Mouse (Mus musculus) forebrain, embryonic 15.5 days (tissue): Measurements from ENCODE around the gene Lrrc4b. TPM values are rescaled to one million over a fixed set of nuclear protein-coding genes. Genes with fewer than 3 reads are reported as not detected.

ENCODE experiments used
- ATAC-seq: fragments of 200-750 bp; cut with Nextera tagmentation; replicated peaks from 2 replicates; pipeline ENCODE4 v1.8.0; 2017; ENCODE audit warnings: mild to moderate bottlenecking, moderate TSS enrichment, moderate library complexity
- H3K27ac ChIP-seq: fragments of 300-500 bp; sonication (generic); replicated peaks from 2 replicates; pipeline ENCODE4 v1.5.1; 2015; ENCODE audit warnings: mild to moderate bottlenecking, inconsistent platforms
- H3K27me3 ChIP-seq: fragments of 300-500 bp; sonication (generic); 2 replicates; pipeline ENCODE4 v1.6.1; 2015; ENCODE audit warnings: inconsistent platforms
- H3K36me3 ChIP-seq: fragments of 300-500 bp; sonication (generic); 2 replicates; pipeline ENCODE4 v1.6.1; 2015; ENCODE audit warnings: mild to moderate bottlenecking, inconsistent platforms
- H3K4me1 ChIP-seq: fragments of 300-500 bp; sonication (generic); 2 replicates; pipeline ENCODE4 v1.6.1; 2015; ENCODE audit warnings: inconsistent platforms
- H3K4me2 ChIP-seq: fragments of 300-500 bp; sonication (generic); replicated peaks from 2 replicates; pipeline ENCODE4 v1.6.1; 2015; ENCODE audit warnings: mild to moderate bottlenecking, inconsistent platforms
- H3K4me3 ChIP-seq: fragments of 300-500 bp; sonication (generic); 2 replicates; pipeline ENCODE4 v1.5.1; 2015; ENCODE audit warnings: mild to moderate bottlenecking, inconsistent platforms
- H3K9ac ChIP-seq: fragments of 300-500 bp; sonication (generic); replicated peaks from 2 replicates; pipeline ENCODE4 v1.6.1; 2015; ENCODE audit warnings: mild to moderate bottlenecking, inconsistent platforms
- H3K9me3 ChIP-seq: fragments of 300-500 bp; sonication (generic); 2 replicates; pipeline ENCODE4 v1.6.1; 2016; ENCODE audit warnings: inconsistent platforms
- WGBS: fragments of 180-500 bp; shearing (Covaris S2); methylation state at CpG from one replicate; pipeline ENCODE4 v1.1.7; 2015; ENCODE audit warnings: mixed read lengths; 5-methylcytosine and 5-hydroxymethylcytosine counted together
- polyA plus RNA-seq: library from polyadenylated mRNA; unstranded; fragments of >200 nt; fragmentation: Nextera tagmentation; extraction: Ambion mirVana; gene quantifications from 2 replicates; pipeline ENCODE4 v1.2.1, GENCODE M21; 2015

The Lrrc4b gene
- polyA plus RNA-seq, 1 experiment from 2014 or later: 15.7 TPM

DNA sequence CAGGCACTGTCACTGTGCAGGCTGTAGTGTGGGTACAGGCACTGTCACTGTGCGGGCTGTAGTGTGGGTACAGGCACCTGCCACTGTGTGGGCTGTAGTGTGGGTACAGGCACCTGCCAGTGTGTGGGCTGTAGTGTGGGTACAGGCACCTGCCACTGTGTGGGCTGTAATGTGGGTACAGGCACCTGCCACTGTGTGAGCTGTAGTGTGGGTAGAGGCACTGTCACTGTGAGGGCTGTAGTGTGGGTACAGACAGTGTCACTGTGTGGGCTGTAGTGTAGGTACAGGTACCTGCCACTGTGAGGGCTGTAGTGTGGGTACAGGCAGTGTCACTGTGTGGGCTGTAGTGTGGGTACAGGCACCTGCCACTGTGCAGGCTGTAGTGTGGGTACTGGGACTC lies 55.3 kb downstream of the Lrrc4b start:
- Histone ChIP-seq H3K27ac (no peak overlapping the region), H3K9me3 (no peaks in the 10 kb centered on the region), H3K27me3 (peaks cover 19% of the 10 kb centered on the region), H3K9ac (no peak overlapping the region), H3K4me3 (no peak overlapping the region), H3K4me1 (no peaks in the 10 kb centered on the region), H3K4me2 (no peak overlapping the region), H3K36me3 (peaks cover 9% of the 10 kb centered on the region)
- no peak for ATAC-seq
- 92% methylated on average over 1 of the region's 1 CpGs for WGBS

DNA sequence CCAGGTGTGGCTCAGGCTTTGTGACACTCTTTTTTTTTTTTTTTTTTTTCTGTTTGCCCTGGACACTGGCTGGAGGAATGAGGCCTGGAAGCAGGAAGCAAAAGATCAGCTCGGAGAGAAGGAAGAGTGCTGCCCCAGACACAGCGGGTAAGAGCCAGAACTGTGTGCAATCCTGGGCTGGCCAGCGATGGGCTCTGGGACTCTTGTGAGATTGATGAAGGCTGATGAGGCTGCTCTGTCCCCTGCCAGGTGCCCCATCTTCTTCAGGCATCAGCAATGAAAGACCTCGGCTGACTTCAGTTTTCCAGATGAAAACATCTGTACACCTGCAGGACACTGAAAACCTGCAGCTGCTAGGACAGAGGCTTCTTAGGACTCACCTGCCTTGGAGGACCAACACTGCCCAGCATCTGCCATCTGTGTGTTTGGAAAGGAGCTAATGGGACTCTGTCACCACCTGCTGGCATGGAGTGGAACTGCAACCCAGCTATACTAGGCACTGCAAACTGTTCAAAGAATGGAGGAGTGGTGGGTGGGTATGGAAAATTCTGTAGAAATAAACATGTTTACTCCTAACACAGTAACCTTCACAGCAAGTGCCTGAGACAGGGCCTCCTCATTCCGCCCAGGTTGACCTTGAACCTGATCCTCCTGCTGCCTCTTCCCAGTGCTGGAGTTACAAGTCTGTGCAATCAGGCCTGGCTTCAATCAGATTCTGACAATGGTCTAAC lies 56.2 kb downstream of the Lrrc4b start:
- WGBS: 42% methylated on average over 5 of the region's 5 CpGs

DNA sequence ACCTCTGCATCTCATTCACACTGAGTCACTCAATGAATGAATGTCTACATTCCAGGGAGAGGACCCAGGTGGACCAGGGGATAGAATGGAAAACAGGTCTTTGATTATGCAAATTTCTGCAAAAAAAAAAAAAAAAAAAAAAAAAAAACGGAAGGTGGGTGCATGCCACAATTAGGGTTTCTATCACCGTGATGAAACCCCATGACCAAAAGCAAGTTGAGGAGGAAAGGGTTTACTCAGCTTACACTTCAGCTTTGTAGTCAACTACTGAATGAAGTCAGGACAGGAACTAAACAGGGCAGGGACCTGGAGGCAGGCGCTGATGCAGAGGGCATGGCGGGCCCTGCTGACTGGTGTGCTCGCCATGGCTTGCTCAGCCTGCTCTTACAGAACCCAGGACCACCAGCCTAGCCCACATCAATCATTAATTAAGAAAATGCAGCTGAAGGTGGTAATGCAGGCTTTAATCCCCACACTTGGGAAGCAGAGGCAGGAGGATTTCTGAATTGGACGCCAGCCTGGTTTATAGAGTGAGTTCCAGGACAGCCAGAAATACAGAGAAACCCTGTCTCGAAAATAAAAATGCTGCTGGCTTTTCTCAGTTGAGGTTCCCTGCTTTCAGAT lies 56.9 kb downstream of the Lrrc4b start:
- no peaks in the 10 kb centered on the region for H3K9me3 ChIP-seq
- H3K27me3 ChIP-seq: peaks cover 10% of the 10 kb centered on the region
- H3K4me2 ChIP-seq: no peak overlapping the region
- H3K36me3 ChIP-seq: peaks cover 21% of the 10 kb centered on the region
- no peak overlapping the region for H3K4me3 ChIP-seq
- H3K4me1 ChIP-seq: no peaks in the 10 kb centered on the region
- ATAC-seq: no peak
- WGBS: 74% methylated on average over 7 of the region's 7 CpGs
- H3K9ac ChIP-seq: no peak overlapping the region
- no peak overlapping the region for H3K27ac ChIP-seq

More for the DNA sequence above, 56.2 kb downstream of the Lrrc4b start:
- Histone ChIP-seq H3K4me3 (no peak overlapping the region), H3K4me2 (no peak overlapping the region), H3K4me1 (no peaks in the 10 kb centered on the region), H3K9ac (no peak overlapping the region), H3K27ac (peak overlapping the region; percentile 46; the same call in 1 of the 2 replicates), H3K27me3 (peaks cover 14% of the 10 kb centered on the region), H3K9me3 (no peaks in the 10 kb centered on the region), H3K36me3 (peaks cover 14% of the 10 kb centered on the region)
- ATAC-seq: peak; percentile 82

DNA sequence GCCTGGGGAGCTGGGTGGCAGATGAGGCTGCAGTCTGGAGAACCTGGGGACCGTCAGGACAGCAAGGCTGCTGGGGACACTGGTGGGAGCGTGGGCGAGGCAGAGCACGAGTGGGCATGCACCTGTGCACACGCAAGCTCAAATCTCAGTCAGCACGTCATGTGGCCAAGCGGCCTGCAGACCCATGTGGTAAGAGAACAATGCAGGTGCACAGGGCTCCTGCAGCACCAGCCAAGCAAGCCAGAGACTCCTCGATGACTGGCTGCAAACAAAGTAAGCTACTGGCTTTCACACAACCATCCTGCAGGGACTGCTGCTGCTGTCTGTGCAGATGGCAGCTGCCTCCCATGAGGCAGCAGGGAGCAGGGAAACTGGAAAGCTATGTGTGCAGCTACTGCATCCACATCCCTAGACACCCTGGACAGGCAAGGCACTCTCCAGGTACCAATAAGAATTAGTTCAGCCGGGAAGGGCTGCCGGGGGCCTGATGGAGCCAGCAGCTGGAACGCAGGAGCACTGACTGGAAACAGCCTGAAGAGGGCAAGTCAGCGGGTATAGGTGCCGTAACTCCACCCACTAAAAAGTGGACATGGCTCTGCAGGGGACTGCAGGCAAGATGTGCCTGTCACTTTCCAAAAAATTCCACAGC lies 58.2 kb downstream of the Lrrc4b start:
- no peak overlapping the region for H3K27ac ChIP-seq
- WGBS: 63% methylated on average over 13 of the region's 13 CpGs
- no peaks in the 10 kb centered on the region for H3K9me3 ChIP-seq
- no peak overlapping the region for H3K4me3 ChIP-seq
- H3K36me3 ChIP-seq: peaks cover 33% of the 10 kb centered on the region
- H3K4me2 ChIP-seq: no peak overlapping the region
- no peaks in the 10 kb centered on the region for H3K4me1 ChIP-seq
- no peak for ATAC-seq
- no peak overlapping the region for H3K9ac ChIP-seq
- peaks cover 7% of the 10 kb centered on the region for H3K27me3 ChIP-seq

DNA sequence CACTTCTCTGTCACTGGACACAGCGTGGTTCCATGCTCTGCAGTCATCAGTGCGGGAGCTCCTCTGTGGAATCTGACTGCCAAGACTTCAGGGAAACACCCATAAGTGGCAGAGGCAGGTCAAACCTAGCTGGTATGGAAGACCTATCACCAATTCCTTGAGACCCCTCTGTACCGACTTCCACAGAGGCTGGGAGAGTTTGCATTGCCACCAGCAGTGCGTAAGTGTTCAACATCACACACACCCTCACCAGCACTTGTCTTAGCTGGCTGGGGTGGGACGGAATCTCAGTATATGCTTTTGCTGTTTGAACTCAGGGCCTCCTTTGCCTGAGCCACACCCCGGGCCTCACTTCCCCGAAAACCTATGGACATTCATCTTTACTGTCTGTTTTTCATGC lies 59.1 kb downstream of the Lrrc4b start:
- no peaks in the 10 kb centered on the region for H3K9me3 ChIP-seq
- no peak overlapping the region for H3K27ac ChIP-seq
- no peak overlapping the region for H3K4me3 ChIP-seq
- 87% methylated on average over 7 of the region's 7 CpGs for WGBS
- no peak overlapping the region for H3K9ac ChIP-seq
- peaks cover 40% of the 10 kb centered on the region for H3K36me3 ChIP-seq
- 0 out of 2 replicates have a peak, but pooled peaks cover 1% of the 10 kb centered on the region for H3K4me1 ChIP-seq
- ATAC-seq: no peak
- H3K4me2 ChIP-seq: no peak overlapping the region
- no peaks in the 10 kb centered on the region for H3K27me3 ChIP-seq

DNA sequence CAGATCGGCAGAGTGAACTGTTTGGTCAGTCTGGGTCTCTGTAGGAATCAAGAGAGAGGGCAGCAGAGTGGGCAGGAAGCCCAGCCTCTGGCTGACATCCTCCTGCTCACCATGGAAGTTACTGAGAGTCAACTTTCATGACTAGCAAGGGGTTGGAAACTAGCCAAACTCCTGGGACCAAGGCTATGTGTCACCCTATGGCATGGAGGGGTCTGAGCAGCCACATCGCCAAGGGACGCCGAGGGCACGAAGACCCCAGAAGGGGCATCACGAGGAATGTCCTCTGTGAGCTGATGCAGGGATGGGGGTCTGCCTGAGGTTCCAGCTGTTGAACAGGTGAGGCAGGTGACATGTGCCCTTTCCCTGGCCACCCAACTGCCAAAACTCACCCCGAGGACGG lies 59.7 kb downstream of the Lrrc4b start:
- no peak for ATAC-seq
- Histone ChIP-seq H3K27me3 (no peaks in the 10 kb centered on the region), H3K9me3 (no peaks in the 10 kb centered on the region), H3K4me2 (no peak overlapping the region), H3K4me1 (0 out of 2 replicates have a peak, but pooled peaks cover 5% of the 10 kb centered on the region), H3K36me3 (peaks cover 42% of the 10 kb centered on the region), H3K27ac (no peak overlapping the region), H3K4me3 (no peak overlapping the region), H3K9ac (no peak overlapping the region)
- 96% methylated on average over 8 of the region's 8 CpGs for WGBS

DNA sequence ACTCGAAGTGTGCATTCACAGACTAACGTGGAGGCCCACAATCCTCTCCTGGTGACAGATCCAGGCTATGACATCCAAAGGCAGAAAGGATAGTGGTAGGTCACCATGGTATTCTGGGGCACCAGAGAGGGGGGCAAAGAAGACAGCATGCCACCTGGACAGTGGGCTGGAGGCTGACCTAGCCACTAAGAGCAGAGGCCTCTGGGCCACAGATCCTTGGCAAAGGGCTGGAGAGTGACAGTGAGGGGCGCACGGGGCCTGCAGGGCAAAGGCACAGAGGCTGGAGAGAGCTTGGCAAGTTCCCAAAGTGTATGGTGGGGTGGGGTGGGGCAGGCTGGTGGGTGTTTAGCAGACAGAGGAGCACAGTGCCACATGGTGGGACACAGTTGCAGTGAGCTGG lies 61.5 kb downstream of the Lrrc4b start:
- Histone ChIP-seq H3K9ac (no peak overlapping the region), H3K4me1 (peaks cover 18% of the 10 kb centered on the region), H3K27me3 (no peaks in the 10 kb centered on the region), H3K9me3 (no peaks in the 10 kb centered on the region), H3K36me3 (peaks cover 47% of the 10 kb centered on the region), H3K4me3 (no peak overlapping the region), H3K27ac (no peak overlapping the region), H3K4me2 (no peak overlapping the region)
- ATAC-seq: no peak
- 82% methylated on average over 4 of the region's 4 CpGs for WGBS

DNA sequence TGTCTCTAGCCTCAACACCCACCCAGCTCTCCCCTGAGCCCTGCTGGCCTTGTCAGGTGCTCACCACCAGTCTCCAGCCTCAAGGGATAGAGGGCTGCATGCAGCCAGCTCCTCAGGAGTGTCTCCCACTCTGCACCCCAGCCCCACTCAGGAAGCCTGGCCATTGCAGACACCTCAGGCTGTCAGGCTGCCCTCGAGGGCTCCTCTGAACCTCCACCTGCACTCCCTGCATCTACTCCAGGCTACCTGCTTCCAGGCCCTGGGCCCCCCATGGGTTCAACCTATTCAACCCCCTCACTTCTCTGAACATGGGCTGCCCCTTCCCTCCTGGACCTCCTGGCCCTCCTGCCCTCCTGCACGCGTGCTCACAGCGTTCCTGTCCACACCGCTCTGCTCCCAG lies 62.6 kb downstream of the Lrrc4b start:
- Histone ChIP-seq H3K4me3 (no peak overlapping the region), H3K27ac (no peak overlapping the region), H3K4me1 (peaks cover 24% of the 10 kb centered on the region), H3K4me2 (no peak overlapping the region), H3K9me3 (no peaks in the 10 kb centered on the region), H3K36me3 (peaks cover 47% of the 10 kb centered on the region), H3K9ac (no peak overlapping the region), H3K27me3 (no peaks in the 10 kb centered on the region)
- no peak for ATAC-seq
- WGBS: 94% methylated on average over 5 of the region's 5 CpGs

DNA sequence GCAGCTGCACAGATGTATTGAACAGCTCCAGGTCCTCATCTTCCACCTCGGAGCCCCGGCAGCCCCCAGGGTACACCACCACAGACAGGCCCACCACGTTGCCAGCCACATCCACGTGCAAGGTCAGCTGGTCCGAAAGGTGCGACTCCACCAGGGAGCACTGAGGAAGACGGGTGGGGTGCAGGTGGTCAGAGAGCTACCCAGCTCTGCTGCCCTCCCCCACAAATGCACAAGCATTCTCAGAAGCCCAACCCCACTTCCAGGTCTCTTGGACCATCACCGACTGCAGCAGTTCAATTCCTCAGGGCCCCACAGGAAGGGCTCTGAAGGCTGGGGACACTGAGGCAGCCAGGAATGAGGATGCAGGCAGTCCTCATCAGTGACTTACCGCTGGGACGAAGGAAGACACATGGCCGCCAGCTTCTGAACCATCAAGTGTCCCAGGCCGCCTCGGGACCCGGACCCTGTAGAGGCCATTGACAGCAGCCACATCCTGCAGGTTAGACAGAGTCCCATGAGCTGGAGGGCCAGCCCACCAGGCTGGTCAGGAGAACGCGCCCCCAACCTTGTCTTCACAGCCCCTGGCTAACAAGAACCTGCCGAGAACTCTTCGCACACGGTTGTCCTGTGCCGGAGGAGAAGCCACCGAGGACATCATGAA lies 63.5 kb downstream of the Lrrc4b start:
- 95% methylated on average over 21 of the region's 21 CpGs for WGBS

DNA sequence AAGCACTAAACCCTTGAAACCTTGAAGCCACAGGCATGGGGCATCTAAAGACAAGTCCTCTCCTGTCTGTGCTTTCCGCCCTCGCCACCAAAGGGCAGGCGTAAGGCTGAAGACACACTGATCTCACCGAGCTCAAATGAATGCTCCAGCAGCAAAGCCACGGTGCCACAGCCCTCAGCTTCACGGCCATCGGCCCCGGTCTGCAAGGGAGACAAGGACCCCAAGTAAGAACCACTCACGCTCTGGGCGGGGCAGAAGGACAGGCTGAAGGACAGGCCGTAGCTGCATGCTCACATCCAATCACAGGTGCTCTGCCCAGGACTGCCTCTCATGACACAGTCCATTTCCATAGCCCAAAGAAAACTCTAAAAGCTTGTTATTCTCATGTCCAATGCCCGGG lies 65.9 kb downstream of the Lrrc4b start:
- WGBS: 96% methylated on average over 12 of the region's 12 CpGs
- Histone ChIP-seq H3K27ac (no peak overlapping the region), H3K9ac (no peak overlapping the region), H3K4me2 (no peak overlapping the region), H3K9me3 (no peaks in the 10 kb centered on the region), H3K4me1 (peaks cover 34% of the 10 kb centered on the region), H3K4me3 (no peak overlapping the region), H3K36me3 (peaks cover 36% of the 10 kb centered on the region), H3K27me3 (no peaks in the 10 kb centered on the region)
- ATAC-seq: no peak

More for the DNA sequence above, 63.5 kb downstream of the Lrrc4b start:
- no peak overlapping the region for H3K27ac ChIP-seq
- no peak overlapping the region for H3K4me3 ChIP-seq
- no peaks in the 10 kb centered on the region for H3K27me3 ChIP-seq
- H3K36me3 ChIP-seq: peaks cover 47% of the 10 kb centered on the region
- H3K9me3 ChIP-seq: no peaks in the 10 kb centered on the region
- H3K9ac ChIP-seq: no peak overlapping the region
- H3K4me2 ChIP-seq: no peak overlapping the region
- peaks cover 30% of the 10 kb centered on the region for H3K4me1 ChIP-seq
- ATAC-seq: no peak

DNA sequence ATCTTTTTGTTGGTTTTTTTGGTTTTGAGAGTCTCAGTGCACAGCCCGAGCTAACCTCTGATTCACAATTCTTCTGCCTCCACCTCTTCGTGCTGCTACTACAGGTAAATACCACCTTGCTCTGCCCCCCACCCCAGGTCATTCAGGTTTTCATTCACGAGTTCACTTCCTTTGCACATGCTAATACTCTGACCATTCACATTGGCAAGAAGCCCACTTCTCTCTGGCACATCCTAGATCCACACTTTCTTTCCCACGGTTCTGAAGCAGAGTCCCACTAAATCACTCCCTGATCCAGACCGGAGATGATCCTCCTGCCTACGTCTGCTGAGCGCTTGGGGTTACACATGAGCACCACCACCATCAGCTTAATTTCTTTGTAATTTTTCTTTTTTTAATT lies 66.3 kb downstream of the Lrrc4b start:
- no peaks in the 10 kb centered on the region for H3K9me3 ChIP-seq
- H3K36me3 ChIP-seq: peaks cover 32% of the 10 kb centered on the region
- H3K27ac ChIP-seq: no peak overlapping the region
- peaks cover 34% of the 10 kb centered on the region for H3K4me1 ChIP-seq
- H3K4me3 ChIP-seq: peak overlapping the region; percentile 64
- H3K9ac ChIP-seq: peak overlapping the region; percentile 89
- no peaks in the 10 kb centered on the region for H3K27me3 ChIP-seq
- peak overlapping the region; percentile 63 for H3K4me2 ChIP-seq
- no peak for ATAC-seq
- WGBS: 78% methylated on average over 7 of the region's 7 CpGs
